Mouse (Mus musculus) neural tube, embryonic 10.5 days (tissue): ENCODE results near the gene Psmb11.
"Not testable (repeated sequence)": the region's sequence is repeated elsewhere in the genome, so short reads cannot be mapped to it uniquely, and the experiment has no call there.

Experiments used
- DNase-seq: peaks from one replicate; pipeline ENCODE4 v3.0.0-alpha.2; 2017; ENCODE audit warnings: low spot score; ENCODE audit errors: extremely low spot score

Psmb11 gene

GRCm38 (mm10) chr14:54603038-54603654, 18.1 kb upstream of the Psmb11 start:
- DNase-seq = peak; percentile 90

GRCm38 (mm10) chr14:54603686-54604085, 17.5 kb upstream of the Psmb11 start:
- no peak for DNase-seq

GRCm38 (mm10) chr14:54605752-54606321, 15.4 kb upstream of the Psmb11 start, which contains the start of gene 4931414P19Rik:
Gene 4931414P19Rik (minus strand): TSS chr14:54605993.
- DNase-seq = peak; percentile 78

- no peak for DNase-seq
Measured at GRCm38 (mm10) chr14:54607226-54607625, 14.0 kb upstream of the Psmb11 start.

GRCm38 (mm10) chr14:54609245-54609644, 12.0 kb upstream of the Psmb11 start:
- no peak for DNase-seq

GRCm38 (mm10) chr14:54609962-54610361, 11.3 kb upstream of the Psmb11 start:
- DNase-seq = no peak

- DNase-seq = no peak
Measured at GRCm38 (mm10) chr14:54610648-54611047, 10.6 kb upstream of the Psmb11 start.

GRCm38 (mm10) chr14:54614130-54614529, 7.1 kb upstream of the Psmb11 start:
- not testable (repeated sequence) for DNase-seq

GRCm38 (mm10) chr14:54616226-54616825, 4.9 kb upstream of the Psmb11 start:
- no peak for DNase-seq

GRCm38 (mm10) chr14:54617152-54617896, 3.9 kb upstream of the Psmb11 start:
- DNase-seq = peak; percentile 66

- peak; percentile 92 for DNase-seq
Measured at GRCm38 (mm10) chr14:54617897-54618365, 3.3 kb upstream of the Psmb11 start, which contains the start of gene Psmb5. Gene Psmb5 (minus strand): TSS chr14:54618022.

GRCm38 (mm10) chr14:54623334-54623733, 2.1 kb downstream of the Psmb11 start:
- DNase-seq = no peak

- DNase-seq = no peak
Measured at GRCm38 (mm10) chr14:54624976-54625375, 3.7 kb downstream of the Psmb11 start.

- DNase-seq = no peak
Measured at GRCm38 (mm10) chr14:54628103-54628502, 6.9 kb downstream of the Psmb11 start.

- no peak for DNase-seq
Measured at GRCm38 (mm10) chr14:54629797-54630196, 8.6 kb downstream of the Psmb11 start.

- no peak for DNase-seq
Measured at GRCm38 (mm10) chr14:54630583-54631239, 9.5 kb downstream of the Psmb11 start.

GRCm38 (mm10) chr14:54631240-54631599, 10.0 kb downstream of the Psmb11 start:
- no peak for DNase-seq

GRCm38 (mm10) chr14:54632252-54632651, 11.0 kb downstream of the Psmb11 start:
- no peak for DNase-seq

- no peak for DNase-seq
Measured at GRCm38 (mm10) chr14:54634182-54634581, 12.9 kb downstream of the Psmb11 start.

GRCm38 (mm10) chr14:54636954-54637353, 15.7 kb downstream of the Psmb11 start:
- peak; percentile 66 for DNase-seq

GRCm38 (mm10) chr14:54638210-54638609, 17.0 kb downstream of the Psmb11 start:
- DNase-seq = no peak
